Comparison of ENCODE assay signal across 8 mouse cellular contexts in genomic region chr16:62854191-62855068, GRCm38 (mm10). TPM values are rescaled to one million over a fixed set of nuclear protein-coding genes. Genes with fewer than 3 reads are reported as not detected.
DNase-seq lines count a peak whose midpoint lies in the region; ATAC-seq and TF ChIP-seq lines count a peak whose summit lies in the region.

Gene Pros1 (plus strand): TSS chr16:62854307.

- TF ChIP-seq POLR2A in embryonic fibroblast, embryonic 13.5 days (IDR thresholded peaks at IDR 0.05; ENCODE audit: low read depth, low read length): peak; percentile 90

- no peaks in the 10 kb centered on the region for H3K27me3 ChIP-seq in heart, embryonic 14.5 days (ENCODE audit: control insufficient read depth, insufficient read depth, low read length)
- no peaks in the 10 kb centered on the region for H3K27me3 ChIP-seq in kidney, postnatal 0 days (ENCODE audit: insufficient read depth, low read length)
- H3K27me3 ChIP-seq in liver, embryonic 16.5 days (ENCODE audit: control insufficient read depth, insufficient read depth, low read depth, low read length): no peaks in the 10 kb centered on the region
- no peaks in the 10 kb centered on the region for H3K27me3 ChIP-seq in neural tube, embryonic 12.5 days (replicated peaks)

- WGBS in heart, embryonic 14.5 days: 4% methylated on average over 36 of the region's 42 CpGs
- WGBS in kidney, postnatal 0 days: 3% methylated on average over 38 of the region's 42 CpGs
- 4% methylated on average over 40 of the region's 42 CpGs for WGBS in liver, embryonic 16.5 days (ENCODE audit: insufficient replicate concordance)
- 5% methylated on average over 42 of the region's 42 CpGs for WGBS in neural tube, embryonic 12.5 days

- H3K4me2 ChIP-seq in heart, embryonic 14.5 days (ENCODE audit: low read length): peak within 1 kb of the TSS; percentile 95
- H3K4me2 ChIP-seq in kidney, postnatal 0 days (ENCODE audit: low read length): peak within 1 kb of the TSS; percentile 85
- H3K4me2 ChIP-seq in liver, embryonic 16.5 days (ENCODE audit: low read depth, low read length): peak within 1 kb of the TSS; percentile 80
- peak within 1 kb of the TSS; percentile 91 for H3K4me2 ChIP-seq in neural tube, embryonic 12.5 days (replicated peaks)

- DNase-seq in 3134 (ENCODE audit: extremely low read depth, insufficient read length, low spot score): peak; percentile 79
- peak; percentile 84 for DNase-seq in adrenal gland, adult 2 months
- peak; percentile 74 for DNase-seq in kidney, postnatal 0 days (ENCODE audit: low spot score)
- peak; percentile 70 for DNase-seq in testis, postnatal 10 days (ENCODE audit: low spot score)

- peak within 1 kb of the TSS; percentile 84 for H3K9ac ChIP-seq in heart, embryonic 14.5 days (ENCODE audit: low read length)
- H3K9ac ChIP-seq in kidney, postnatal 0 days (ENCODE audit: low read depth, low read length): peak within 1 kb of the TSS; percentile 83
- peak within 1 kb of the TSS; percentile 71 for H3K9ac ChIP-seq in liver, embryonic 16.5 days (ENCODE audit: low read depth, low read length)
- peak within 1 kb of the TSS; percentile 69 for H3K9ac ChIP-seq in neural tube, embryonic 12.5 days

- H3K27ac ChIP-seq in embryonic fibroblast, embryonic 13.5 days (ENCODE audit: insufficient read depth, low read length): peak within 1 kb of the TSS; percentile 67
- H3K27ac ChIP-seq in heart, embryonic 14.5 days (replicated peaks in 1 of 2; ENCODE audit: control insufficient read depth in 1 of 2, insufficient read depth in 1 of 2, low read depth in 2 of 2, low read length in 2 of 2): peak within 1 kb of the TSS; percentile 64 to 66; a peak in 3 of 4 replicates
- H3K27ac ChIP-seq in kidney, postnatal 0 days: peak within 1 kb of the TSS; percentile 84
- peak within 1 kb of the TSS; percentile 29; the same call in 1 of the 2 replicates for H3K27ac ChIP-seq in liver, embryonic 16.5 days (ENCODE audit: low read length)
- H3K27ac ChIP-seq in neural tube, embryonic 12.5 days: no peak within 1 kb of the TSS

- no peak for TF ChIP-seq CTCF in embryonic fibroblast, embryonic 13.5 days (IDR thresholded peaks at IDR 0.05; ENCODE audit: borderline replicate concordance, insufficient read depth, low read length)
- TF ChIP-seq CTCF in kidney, postnatal 0 days (IDR thresholded peaks at IDR 0.05; ENCODE audit: low read depth): no peak

- peak; percentile 92 for ATAC-seq in heart, embryonic 14.5 days (ENCODE audit: insufficient number of reproducible peaks, insufficient read depth, low FRiP score, low read depth)
- ATAC-seq in kidney, postnatal 0 days (replicated peaks; ENCODE audit: low FRiP score, low read depth): peak; percentile 93
- peak; percentile 91 for ATAC-seq in liver, embryonic 16.5 days (ENCODE audit: low read depth)
- ATAC-seq in neural tube, embryonic 12.5 days (ENCODE audit: low FRiP score, low read depth): peak; percentile 91

- H3K36me3 ChIP-seq in heart, embryonic 14.5 days (ENCODE audit: control insufficient read depth, insufficient read depth, low read length): no peaks in the 10 kb centered on the region
- H3K36me3 ChIP-seq in kidney, postnatal 0 days (ENCODE audit: insufficient read depth, low read length): no peaks in the 10 kb centered on the region
- no peaks in the 10 kb centered on the region for H3K36me3 ChIP-seq in liver, embryonic 16.5 days (ENCODE audit: control insufficient read depth, insufficient read depth)
- H3K36me3 ChIP-seq in neural tube, embryonic 12.5 days: no peaks in the 10 kb centered on the region

- H3K4me3 ChIP-seq in embryonic fibroblast, embryonic 13.5 days (ENCODE audit: insufficient read depth, low read length): peak within 1 kb of the TSS; percentile 89
- H3K4me3 ChIP-seq in heart, embryonic 14.5 days (ENCODE audit: control insufficient read depth in 1 of 2, insufficient read depth in 1 of 2, low read depth in 1 of 2, low read length in 2 of 2): peak within 1 kb of the TSS; percentile 65 to 78
- H3K4me3 ChIP-seq in kidney, postnatal 0 days (replicated peaks; ENCODE audit: low read depth, low read length): peak within 1 kb of the TSS; percentile 70
- H3K4me3 ChIP-seq in liver, embryonic 16.5 days (ENCODE audit: low read depth, low read length): peak within 1 kb of the TSS; percentile 67
- peak within 1 kb of the TSS; percentile 52 for H3K4me3 ChIP-seq in neural tube, embryonic 12.5 days

- no peaks in the 10 kb centered on the region for H3K9me3 ChIP-seq in heart, embryonic 14.5 days (ENCODE audit: control insufficient read depth, low read length)
- no peaks in the 10 kb centered on the region for H3K9me3 ChIP-seq in kidney, postnatal 0 days (replicated peaks; ENCODE audit: low read length)
- no peaks in the 10 kb centered on the region for H3K9me3 ChIP-seq in liver, embryonic 16.5 days (replicated peaks; ENCODE audit: control insufficient read depth, low read length)
- no peaks in the 10 kb centered on the region for H3K9me3 ChIP-seq in neural tube, embryonic 12.5 days

- no peaks in the 10 kb centered on the region; the same call in 1 of the 2 replicates for H3K4me1 ChIP-seq in embryonic fibroblast, embryonic 13.5 days (ENCODE audit: control insufficient read depth, insufficient read depth, low read length)
- no peaks in the 10 kb centered on the region for H3K4me1 ChIP-seq in heart, embryonic 14.5 days (ENCODE audit: control insufficient read depth in 2 of 2, insufficient read depth in 2 of 2, low read length in 2 of 2)
- no peaks in the 10 kb centered on the region for H3K4me1 ChIP-seq in kidney, postnatal 0 days (replicated peaks; ENCODE audit: insufficient read depth, low read length)
- H3K4me1 ChIP-seq in liver, embryonic 16.5 days (ENCODE audit: control insufficient read depth, low read depth, low read length): no peaks in the 10 kb centered on the region; the same call in 1 of the 2 replicates
- H3K4me1 ChIP-seq in neural tube, embryonic 12.5 days: no peaks in the 10 kb centered on the region

RNA-seq across cellular contexts. Expression of gene Pros1, which starts in this region (rescaled TPM):
- total RNA-seq in adrenal gland, adult 2 months (2021): 10 to 100 TPM; 47.8 to 70.5 TPM
- polyA plus RNA-seq in adrenal gland, adult 2 months (2012; rRNA removed): 6.9 and 8.9 TPM in 2 replicates
- polyA plus RNA-seq in embryonic fibroblast, embryonic 13.5 days (2011; ENCODE audit: insufficient read length, low read depth, missing spikeins): 103 and 119 TPM in 2 replicates
- polyA plus RNA-seq in heart, embryonic 14.5 days (2014; fragmentation: Nextera tagmentation; extraction: Ambion mirVana): 20.6 and 21.0 TPM in 2 replicates
- polyA plus RNA-seq in kidney, postnatal 0 days (2015; fragmentation: Nextera tagmentation; extraction: Ambion mirVana): 41.4 and 41.5 TPM in 2 replicates
- polyA plus RNA-seq in liver, embryonic 16.5 days (2015; fragmentation: Nextera tagmentation; extraction: Ambion mirVana): 12.6 and 12.7 TPM in 2 replicates
- polyA plus RNA-seq in neural tube, embryonic 12.5 days (2016; fragmentation: Nextera tagmentation; extraction: Ambion mirVana): 17.6 and 21.3 TPM in 2 replicates
